ENCODE assay signal across 10 mouse cellular contexts in genomic region chr15:100168191-100168606, GRCm38 (mm10). TPM values are rescaled to one million over a fixed set of nuclear protein-coding genes. Genes with fewer than 3 reads are reported as not detected.
DNase-seq lines count a peak whose midpoint lies in the region; ATAC-seq and TF ChIP-seq lines count a peak whose summit lies in the region.
"Had no signal": no experiment of that assay in that cellular context is flagged by ENCODE, and none has a peak within 500 bp of the region (broad histone marks: within the 10 kb centered on the region; RNA-seq: fewer than 3 reads in every experiment).

No protein-coding gene starts in this region.

- no peak overlapping the region for H3K9ac ChIP-seq in stomach, embryonic 16.5 days (ENCODE audit: low read length)
- H3K9ac ChIP-seq: liver, embryonic 15.5 days had no signal

- no peak overlapping the region for H3K4me3 ChIP-seq in testis, adult 2 months (ENCODE audit: control insufficient read depth, low read depth, low read length)
- H3K4me3 ChIP-seq in stomach, embryonic 16.5 days (replicated peaks; ENCODE audit: low read length), result no peak overlapping the region
- H3K4me3 ChIP-seq: liver, embryonic 15.5 days had no signal

- H3K27me3 ChIP-seq in testis, adult 2 months (ENCODE audit: control insufficient read depth, insufficient read depth, low read length), result no peaks in the 10 kb centered on the region
- no peaks in the 10 kb centered on the region for H3K27me3 ChIP-seq in stomach, embryonic 16.5 days (ENCODE audit: control insufficient read depth, insufficient read depth, low read length)
- H3K27me3 ChIP-seq: liver, embryonic 15.5 days had no signal

- no peaks in the 10 kb centered on the region; the same call in 1 of the 2 replicates for H3K36me3 ChIP-seq in testis, adult 2 months (ENCODE audit: control insufficient read depth, insufficient read depth, low read length)
- H3K36me3 ChIP-seq in stomach, embryonic 16.5 days (ENCODE audit: control insufficient read depth, insufficient read depth, low read length), result peaks cover 7% of the 10 kb centered on the region

- H3K27ac ChIP-seq in testis, adult 2 months (ENCODE audit: control insufficient read depth, insufficient read depth, low read depth, low read length), result peak overlapping the region; percentile 67
- H3K27ac ChIP-seq in stomach, embryonic 16.5 days (ENCODE audit: low read length), result peak overlapping the region; percentile 58
- H3K27ac ChIP-seq: liver, embryonic 15.5 days had no signal

- TF ChIP-seq CTCF in testis, adult 2 months (IDR thresholded peaks at IDR 0.05; ENCODE audit: control insufficient read depth, insufficient read depth, insufficient replicate concordance, low read depth, low read length), result no peak

- H3K4me2 ChIP-seq in stomach, embryonic 16.5 days (ENCODE audit: low read depth, low read length), result no peak overlapping the region
- H3K4me2 ChIP-seq: liver, embryonic 15.5 days had no signal

- no peak for DNase-seq in frontal cortex, postnatal 10 days (ENCODE audit: low spot score in 2 of 2)
- no peak for DNase-seq in testis, postnatal 14 days (ENCODE audit: low spot score)
- peak; percentile 40 to 65 for DNase-seq in heart, postnatal 14 days
- DNase-seq in layer of hippocampus, adult 11-12 months (ENCODE audit: low spot score), result no peak
- DNase-seq: cerebellum, adult 11 months had no signal

- ATAC-seq in frontal cortex, adult (ENCODE audit: low TSS enrichment), result peak; percentile 62; the same call in 1 of the 2 replicates
- no peak for ATAC-seq in stomach, embryonic 16.5 days (ENCODE audit: insufficient read depth, low FRiP score)
- no peak for ATAC-seq in megakaryocyte-erythroid progenitor cell, adult 5-6 weeks (replicated peaks; ENCODE audit: low FRiP score, low TSS enrichment, poor library complexity, severe bottlenecking)

- intact Hi-C loops in heart, postnatal 14 days (cut with DNase I), result no loop called here

- H3K4me1 ChIP-seq in testis, adult 2 months (ENCODE audit: control insufficient read depth, insufficient read depth, low read length), result peaks cover 2% of the 10 kb centered on the region
- no peaks in the 10 kb centered on the region for H3K4me1 ChIP-seq in stomach, embryonic 16.5 days (ENCODE audit: control insufficient read depth, insufficient read depth, low read length)
- H3K4me1 ChIP-seq: liver, embryonic 15.5 days had no signal

- WGBS in stomach, embryonic 16.5 days, result 75% methylated on average over 8 of the region's 8 CpGs

- H3K9me3 ChIP-seq in stomach, embryonic 16.5 days (replicated peaks; ENCODE audit: control insufficient read depth, low read length), result no peaks in the 10 kb centered on the region
- H3K9me3 ChIP-seq: liver, embryonic 15.5 days had no signal

- TF ChIP-seq POLR2A in testis, adult 2 months (IDR thresholded peaks at IDR 0.05; ENCODE audit: control insufficient read depth, low read depth, low read length), result no peak

RNA-seq across cellular contexts. Expression of gene Atf1, which starts 59.4 kb away (rescaled TPM):
- polyA plus RNA-seq in testis, adult 2 months (2012; rRNA removed), result 254 and 277 TPM in 2 replicates
- 10 to 100 TPM; 44.0 to 48.4 TPM for total RNA-seq in heart, postnatal 14 days (2021)
- 34.0 and 40.4 TPM in 2 replicates for polyA plus RNA-seq in stomach, embryonic 16.5 days (2015; fragmentation: Nextera tagmentation; extraction: Ambion mirVana)
- 82.7 and 87.7 TPM in 2 replicates for total RNA-seq in megakaryocyte-erythroid progenitor cell, adult 5-6 weeks (2014; fragmentation: Nextera tagmentation)
- 94.7 and 123 TPM in 2 replicates for total RNA-seq in megakaryocyte-erythroid progenitor cell, adult 5-6 weeks (2017)

Comparison
In these comparisons a context has a peak if more than half of its experiments do, and no peak if none do; other contexts are left out.
1. DNase-seq: peak in heart, postnatal 14 days (2 of 2); none in frontal cortex, postnatal 10 days (0 of 2), testis, postnatal 14 days (single experiment) and layer of hippocampus, adult 11-12 months (single experiment).